Mouse (Mus musculus) colon, adult 2 months (tissue): ENCODE results near the gene Dapk1. TPM values are rescaled to one million over a fixed set of nuclear protein-coding genes. Genes with fewer than 3 reads are reported as not detected.

Source experiments
- polyA plus RNA-seq: library from polyadenylated mRNA; depleted of rRNA; stranded (reverse); fragments of >200 nt; gene quantifications from 2 replicates; pipeline ENCODE4 v1.2.3, GENCODE M21; 2012; rRNA removed

Gene Dapk1
- 30.7 and 31.3 TPM in 2 replicates for polyA plus RNA-seq

GRCm38 (mm10) chr13:60601436-60602415 lies at the start of gene Dapk1:
Dapk1 (plus strand) TSS chr13:60601947.

GRCm38 (mm10) chr13:60786264-60786663 lies 184.5 kb downstream of the Dapk1 start, which contains the start of gene BC051665:
BC051665 (minus strand) TSS chr13:60786364.

GRCm38 (mm10) chr13:60802749-60803148 lies 201.0 kb downstream of the Dapk1 start, which contains the start of gene Ctsll3:
Ctsll3 (minus strand) TSS chr13:60802849.

Other genes starting within 250 kb of the Dapk1 start
- not detected in 2 replicates for gene BC051665, start 184.4 kb downstream of the Dapk1 start, polyA plus RNA-seq
- not detected in 2 replicates for gene Ctsll3, start 200.9 kb downstream of the Dapk1 start, polyA plus RNA-seq